Mouse (Mus musculus) telencephalon, adult 2 months (tissue): ENCODE measurements around the gene Gk5.
"Not testable (repeated sequence)": the region's sequence is repeated elsewhere in the genome, so short reads cannot be mapped to it uniquely, and the experiment has no call there.

ENCODE experiments used
- DNase-seq: peaks from one replicate; pipeline ENCODE4 v3.0.0-alpha.2; 2011; ENCODE audit warnings: low read depth, low spot score

Gene Gk5

DNA sequence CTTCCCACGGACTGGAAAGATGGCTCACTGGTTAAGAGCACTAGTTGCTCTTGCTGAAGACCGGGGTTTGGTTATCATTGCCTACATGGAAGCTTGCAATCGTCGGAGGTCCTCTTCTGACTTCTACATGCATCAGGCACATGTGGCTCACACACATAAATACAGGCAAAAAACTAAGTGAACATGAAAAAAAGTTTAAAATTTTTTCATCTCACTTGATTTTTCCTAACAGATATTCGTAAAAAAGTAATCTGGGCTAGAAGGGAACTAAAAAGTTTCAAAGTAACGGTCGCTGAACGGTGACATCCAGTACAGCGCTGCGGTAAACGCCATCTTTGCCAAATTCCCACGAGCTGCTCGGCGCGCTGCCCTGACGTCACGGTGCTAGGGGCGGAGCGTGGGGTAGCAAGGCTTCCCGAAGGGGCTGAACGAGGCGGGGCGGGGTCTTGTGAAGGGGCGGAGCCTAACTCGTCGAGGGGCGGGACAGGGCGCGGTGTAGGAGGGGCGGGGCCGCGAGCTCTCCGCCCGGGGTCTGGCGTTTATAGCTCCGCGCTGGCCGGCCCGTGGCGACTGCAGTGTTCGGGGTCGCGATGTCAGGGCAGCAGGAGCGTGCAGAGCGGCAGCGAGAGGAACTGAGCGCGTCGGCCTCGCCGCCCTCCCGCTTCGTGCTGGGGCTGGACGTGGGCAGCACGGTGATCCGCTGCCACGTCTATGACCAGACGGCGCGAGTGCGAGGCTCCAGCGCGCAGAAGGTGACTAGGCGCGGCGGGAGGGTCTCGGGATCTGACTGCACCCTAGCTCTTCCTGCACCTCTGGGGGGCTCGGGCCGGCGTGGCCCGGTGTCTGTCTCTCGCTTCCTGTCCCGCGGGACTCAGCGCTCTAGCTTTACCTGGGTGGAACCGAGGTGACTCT, at the start of gene Gk5:
Gk5 (plus strand) TSS at position 502 of the 912 bp plus-strand sequence.
- DNase-seq, result peak; percentile 82

DNA sequence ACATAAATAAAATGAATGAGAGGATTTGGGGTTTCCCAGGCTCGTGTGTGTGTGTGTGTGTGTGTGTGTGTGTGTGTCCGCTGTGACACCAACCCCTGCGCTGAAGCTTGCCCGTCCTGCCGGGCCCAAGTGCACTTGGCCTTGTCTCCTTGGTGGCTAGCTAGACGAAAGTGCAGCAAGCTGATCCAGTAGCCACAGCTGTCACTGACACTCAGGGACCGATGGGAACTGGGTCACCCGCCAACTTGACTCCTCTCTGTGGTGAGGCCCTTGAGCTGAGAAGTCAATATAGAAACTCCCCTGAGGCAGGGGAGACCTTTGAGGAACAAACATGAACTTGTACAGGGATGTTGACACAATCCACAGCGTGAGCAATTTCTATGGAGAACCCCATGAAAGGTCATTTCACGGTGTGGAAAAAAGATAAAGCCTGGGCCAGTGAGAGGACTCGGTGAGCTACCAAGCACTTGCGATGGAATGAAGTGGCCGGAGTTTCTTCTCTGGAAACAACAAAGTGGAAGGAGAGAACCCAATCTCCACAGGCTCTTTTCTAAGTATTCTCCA, 40.3 kb upstream of the Gk5 start:
- no peak for DNase-seq

DNA sequence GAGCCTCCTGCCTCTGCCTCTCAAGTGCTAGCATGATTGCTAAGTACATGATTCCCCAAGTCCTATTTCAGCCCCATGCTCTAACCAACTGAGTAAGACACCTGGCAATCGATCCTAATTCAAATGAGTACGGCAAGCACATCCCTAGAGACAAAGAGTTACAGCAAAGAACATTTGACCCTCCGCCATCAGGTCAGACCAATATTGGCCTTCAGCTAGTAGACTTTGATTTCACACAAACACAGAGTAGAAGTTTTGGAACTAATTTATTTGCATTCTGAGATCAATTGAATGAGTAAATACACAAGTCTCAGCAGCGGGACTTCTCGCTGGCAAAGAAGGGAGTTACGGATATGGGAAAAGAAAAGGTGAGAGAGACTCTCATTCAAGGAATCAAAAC, 33.9 kb upstream of the Gk5 start:
- DNase-seq, result no peak

DNA sequence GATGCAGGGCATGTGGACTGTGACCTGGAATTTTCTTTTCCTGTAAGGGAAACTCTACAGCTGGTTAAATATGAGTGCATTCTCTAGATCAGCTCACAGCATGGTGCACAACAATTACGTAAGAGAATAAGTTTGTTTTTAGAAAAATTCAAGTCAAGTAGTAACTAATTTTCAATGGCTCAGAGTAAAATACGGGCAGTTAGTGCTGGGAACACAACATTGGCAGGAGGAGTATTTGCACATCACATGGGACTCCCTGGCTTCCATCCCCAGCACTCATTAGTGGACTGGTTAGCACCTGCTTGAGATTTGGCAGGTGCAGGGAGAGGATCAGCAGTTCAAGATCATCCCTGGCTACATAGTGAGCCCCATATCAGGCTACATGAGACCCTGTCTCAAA, 31.5 kb upstream of the Gk5 start:
- DNase-seq, result no peak

DNA sequence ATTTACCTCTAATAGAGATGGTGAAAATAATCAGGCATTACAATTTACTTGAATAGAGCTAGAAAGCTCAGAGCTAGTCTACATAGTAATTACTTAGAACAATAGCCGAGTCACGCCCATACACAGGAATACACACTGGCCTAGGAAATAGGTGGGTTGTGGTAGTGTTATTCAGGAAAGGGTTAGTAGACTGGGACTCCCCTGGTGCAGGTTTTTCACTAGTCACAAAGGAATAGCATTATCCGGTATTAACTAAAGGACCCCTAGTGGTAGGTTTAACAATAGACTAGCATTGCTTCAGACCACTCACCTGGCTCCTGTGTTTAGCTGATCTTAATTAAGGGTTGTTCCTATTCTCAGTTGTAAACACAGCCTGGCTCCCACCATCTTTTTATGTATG, 30.7 kb upstream of the Gk5 start:
- DNase-seq, result not testable (repeated sequence)

DNA sequence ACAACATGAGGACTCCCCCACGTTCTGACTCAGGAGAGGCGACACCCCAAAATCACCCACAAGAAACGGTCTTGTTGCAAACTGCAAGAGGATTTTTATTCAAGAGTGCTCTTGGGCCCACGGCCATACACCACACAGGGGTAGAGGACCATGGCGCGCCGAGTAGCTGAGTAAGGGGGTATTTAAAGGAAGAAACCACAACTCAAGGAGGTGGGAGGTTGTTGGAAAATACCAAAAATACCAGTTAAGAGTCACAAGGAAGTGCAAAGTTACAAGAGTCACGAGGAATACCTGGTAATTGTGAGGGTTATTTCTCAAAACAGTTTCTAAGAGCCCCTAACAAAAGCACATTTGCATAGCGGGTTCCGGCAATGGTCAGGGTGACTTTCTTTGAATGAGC, 26.5 kb upstream of the Gk5 start:
- not testable (repeated sequence) for DNase-seq

DNA sequence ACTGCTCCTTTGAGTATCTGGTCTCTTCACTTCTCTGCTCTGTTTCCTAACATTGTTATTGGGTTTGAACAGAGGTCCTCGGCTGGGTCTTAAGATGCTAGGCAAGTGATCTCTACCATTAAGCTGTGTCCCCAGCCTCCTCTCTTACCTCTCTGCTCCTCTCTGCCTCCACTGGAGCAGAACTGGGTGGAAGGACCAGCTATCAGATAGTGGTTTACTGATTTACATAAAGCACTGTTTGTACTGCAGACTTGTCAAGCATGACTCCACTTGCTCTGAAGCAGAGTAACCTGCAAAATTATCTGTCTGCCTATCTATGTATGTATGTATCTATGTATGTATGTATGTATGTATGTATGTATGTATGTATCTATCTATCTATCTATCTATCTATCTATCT, 25.9 kb upstream of the Gk5 start:
- no peak for DNase-seq

DNA sequence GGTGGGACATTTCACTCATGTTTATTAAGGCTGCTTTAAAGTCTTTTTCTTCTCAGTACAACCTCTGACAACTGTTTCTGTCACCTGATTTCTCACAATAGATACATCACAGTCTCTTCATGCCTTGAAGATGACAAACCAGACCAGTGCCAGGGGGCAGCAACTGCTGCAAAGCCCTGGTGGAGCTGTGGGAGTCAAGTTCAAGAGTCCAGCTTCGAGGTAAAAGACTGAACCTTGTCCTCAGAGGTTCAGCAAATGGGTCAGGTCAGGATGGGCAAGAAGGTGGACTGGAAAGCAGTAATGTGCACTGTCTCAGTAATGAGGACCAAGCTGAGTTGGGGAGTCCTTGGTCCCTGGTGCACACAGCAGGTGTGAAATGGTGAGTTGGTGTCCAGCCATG, 24.8 kb upstream of the Gk5 start:
- DNase-seq, result no peak

DNA sequence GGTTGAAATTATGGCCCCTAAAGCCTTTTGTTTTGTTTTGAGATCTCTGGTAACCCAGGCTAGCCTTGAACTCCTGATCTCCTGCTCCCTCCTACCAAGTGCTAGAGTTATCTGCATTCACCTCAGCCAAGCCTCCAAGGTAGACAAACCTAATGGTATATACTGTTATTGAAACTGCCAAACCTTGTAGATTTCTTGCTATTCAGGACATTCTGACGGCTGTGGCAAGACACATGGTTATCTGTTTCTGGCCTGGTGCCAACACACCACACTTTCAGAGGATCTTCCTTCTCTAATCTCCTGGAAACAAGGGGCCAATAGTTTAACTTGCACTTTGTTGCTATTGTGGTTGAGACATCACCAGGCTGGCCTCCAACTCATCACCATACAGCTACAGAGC, 24.0 kb upstream of the Gk5 start:
- no peak for DNase-seq

DNA sequence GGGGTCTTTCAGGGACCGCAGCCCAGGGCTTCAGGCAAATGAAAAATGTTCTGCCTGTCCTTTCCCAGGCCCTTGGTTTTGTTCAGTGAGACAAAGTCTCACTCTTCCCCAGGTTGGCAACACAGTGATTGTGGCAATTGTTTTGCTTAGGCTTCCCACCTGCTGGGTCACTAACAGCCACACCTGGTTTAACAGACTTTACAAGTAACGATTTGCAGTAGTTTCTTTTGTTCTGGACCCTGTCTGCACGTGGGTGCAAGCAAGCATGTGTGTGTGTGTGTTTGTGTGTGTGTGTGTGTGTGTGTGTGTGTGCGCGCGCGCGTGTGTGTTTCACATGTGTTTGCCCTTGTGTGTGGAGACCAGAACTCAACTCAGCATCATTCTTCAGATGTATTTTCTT, 16.3 kb upstream of the Gk5 start:
- no peak for DNase-seq

DNA sequence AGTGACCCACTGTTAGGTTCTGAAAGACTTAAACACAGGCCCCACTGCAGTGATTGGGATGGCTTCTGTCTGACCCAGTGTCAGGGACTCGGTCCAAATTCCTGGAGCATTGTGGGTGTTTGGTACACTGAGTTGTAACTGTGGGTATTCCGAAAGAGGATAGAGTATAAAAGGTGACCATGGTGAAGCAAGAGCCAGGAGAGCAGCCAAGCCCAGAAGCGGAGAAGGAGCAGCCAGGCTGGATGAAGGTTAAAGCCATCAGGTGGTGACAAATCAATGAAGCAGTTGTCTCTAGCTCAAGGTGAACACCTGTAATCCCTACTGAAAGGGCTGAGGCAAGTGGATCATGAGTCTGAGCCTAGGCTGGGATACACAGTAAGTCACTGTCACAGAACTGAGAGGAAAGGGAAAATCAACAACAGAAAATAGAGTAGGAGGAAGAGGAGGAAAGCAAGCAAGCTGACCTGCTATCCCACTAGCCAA, 6.2 kb upstream of the Gk5 start:
- no peak for DNase-seq

DNA sequence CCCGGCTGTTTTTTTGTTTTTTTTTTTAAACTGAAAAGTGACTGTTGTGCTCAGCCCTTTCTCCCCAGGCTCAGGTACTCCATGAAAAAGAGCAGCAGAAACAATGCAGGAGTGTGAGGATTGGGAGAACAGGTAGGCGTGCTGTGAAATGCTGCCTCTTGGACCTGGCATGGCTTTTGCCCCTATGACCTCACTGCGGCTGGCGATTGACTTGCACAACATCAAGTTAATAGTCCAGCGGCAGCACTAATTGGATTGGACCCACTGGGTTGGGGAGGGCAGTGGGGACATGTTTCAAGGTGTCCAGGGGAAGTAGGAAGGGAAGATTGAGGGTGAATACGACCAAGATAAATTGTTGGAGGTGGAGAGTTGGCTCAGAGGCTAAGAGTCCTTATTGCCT, 2.4 kb upstream of the Gk5 start:
- DNase-seq, result no peak

DNA sequence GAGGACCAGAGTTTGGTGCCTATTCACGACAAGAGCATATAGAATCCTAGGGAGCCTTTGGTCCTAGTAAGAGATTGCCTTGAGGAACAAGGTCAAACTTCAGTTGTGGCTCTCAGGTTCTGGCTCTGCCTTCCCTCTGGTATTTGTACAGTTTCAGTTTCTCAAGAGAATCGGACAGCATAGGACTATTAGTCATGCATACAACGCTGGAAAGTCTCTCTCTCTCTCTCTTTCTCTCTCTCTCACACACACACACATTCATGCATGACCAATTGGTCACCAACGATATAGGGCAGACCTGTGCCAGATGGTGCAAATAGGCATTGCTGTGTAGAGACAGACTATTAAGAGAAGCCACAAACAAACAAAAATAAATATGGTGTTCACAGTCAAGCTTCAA, 946 bp upstream of the Gk5 start:
- DNase-seq, result no peak

DNA sequence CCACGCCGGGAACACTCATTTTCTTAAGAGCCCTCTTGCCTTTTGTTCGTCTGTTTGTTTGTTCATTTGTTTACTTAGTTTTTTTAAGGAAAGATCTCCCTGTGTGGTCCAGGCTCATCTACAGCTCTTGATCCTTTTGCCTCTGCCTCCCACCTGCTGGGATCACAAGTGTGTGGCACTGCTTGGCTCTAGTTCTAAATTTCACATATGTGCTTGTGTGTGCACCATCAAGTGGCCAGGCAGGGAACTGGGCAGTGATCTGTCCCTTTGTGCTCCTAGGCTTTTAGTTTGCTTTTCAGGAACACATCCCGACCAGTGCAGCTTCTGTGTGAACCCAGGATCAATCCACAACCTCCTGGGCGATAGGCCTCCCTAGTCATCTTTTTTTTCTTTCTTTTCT, 8.8 kb downstream of the Gk5 start:
- DNase-seq, result no peak

DNA sequence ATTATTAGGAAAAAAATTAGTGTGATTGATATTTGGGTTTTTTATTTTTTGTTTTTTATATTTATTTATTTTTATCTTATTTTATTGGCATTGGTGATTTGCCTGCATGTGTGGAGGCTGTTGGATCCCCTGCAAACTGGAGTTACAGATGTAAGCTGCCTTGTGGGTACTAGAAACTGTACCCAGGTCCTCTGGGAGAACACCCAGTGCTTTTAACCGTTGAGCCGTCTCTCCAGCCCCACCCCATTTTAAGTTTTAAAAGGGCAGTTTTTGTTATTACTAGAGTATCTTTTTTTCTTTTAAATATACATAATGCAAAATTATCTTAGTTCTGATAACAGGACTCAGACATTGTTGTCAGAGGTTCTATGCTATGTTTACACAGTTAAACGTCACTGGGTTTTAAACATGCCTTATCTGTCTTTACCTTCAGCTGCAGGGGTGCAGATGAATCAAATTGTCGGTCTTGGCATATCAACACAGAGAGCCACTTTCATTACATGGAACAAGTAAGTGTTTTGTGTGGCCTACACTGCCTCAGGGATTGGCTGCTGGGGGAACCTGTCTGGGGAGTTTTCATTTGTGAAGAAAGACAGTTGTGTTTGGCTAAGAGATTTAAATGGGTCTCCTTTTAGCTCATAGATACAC, 13.9 kb downstream of the Gk5 start:
- no peak for DNase-seq

DNA sequence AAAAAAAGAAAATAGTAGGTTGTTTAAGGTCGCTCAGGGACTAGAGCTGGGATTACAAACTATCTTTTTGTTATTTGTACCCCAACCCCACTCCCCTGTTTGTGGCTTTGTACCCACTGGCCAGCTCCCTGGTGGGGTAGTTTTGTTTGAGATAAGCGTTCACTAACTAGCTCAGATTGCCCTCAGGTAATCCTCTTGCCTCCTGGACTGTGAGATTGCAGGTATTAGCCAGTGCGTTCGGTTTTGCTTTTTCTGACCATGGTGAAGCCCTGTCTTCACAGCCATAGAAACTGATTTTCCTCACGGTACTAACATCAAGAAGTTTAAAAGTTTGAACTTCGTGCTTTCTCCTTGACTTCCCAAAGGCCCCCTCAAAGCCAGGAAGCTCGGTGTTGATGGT, 15.3 kb downstream of the Gk5 start:
- no peak for DNase-seq

DNA sequence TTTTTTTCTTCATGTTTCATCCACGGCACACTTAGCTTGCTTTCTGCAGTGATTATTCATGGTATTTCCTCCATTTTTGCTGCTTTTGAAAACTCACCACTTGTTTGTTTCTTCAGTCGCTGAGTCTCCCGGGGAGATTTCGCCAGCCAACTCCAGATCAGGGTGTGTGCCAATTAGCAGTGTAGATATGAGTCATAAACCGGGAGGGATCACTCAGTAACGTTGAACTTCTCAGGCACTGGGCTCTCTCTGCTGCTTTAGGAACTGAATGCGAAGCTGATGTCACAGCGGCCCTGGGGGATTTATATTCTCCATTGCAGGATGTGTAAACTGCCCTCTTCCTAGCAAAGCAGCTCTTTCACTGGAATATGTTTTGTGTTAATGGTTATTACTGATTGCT, 15.8 kb downstream of the Gk5 start:
- no peak for DNase-seq

DNA sequence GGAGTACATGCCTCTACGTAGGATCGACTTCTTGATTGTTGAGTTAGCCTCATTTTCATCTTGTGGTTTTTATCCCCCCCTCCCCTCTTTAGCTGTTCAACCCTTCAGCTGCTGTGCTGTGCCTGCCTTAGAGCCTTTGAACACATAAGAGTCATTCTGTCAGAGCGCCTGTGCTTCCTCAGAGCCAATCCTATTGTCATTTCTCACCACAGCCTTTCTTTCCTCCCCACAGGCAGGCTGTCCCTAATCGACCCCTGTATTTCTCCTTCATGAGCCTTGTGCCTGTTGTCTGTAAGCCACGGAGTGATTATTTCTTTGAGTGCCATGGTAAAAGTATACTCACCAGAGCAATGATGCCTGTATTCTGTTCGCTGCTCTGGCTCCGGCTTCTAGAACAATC, 16.3 kb downstream of the Gk5 start:
- DNase-seq, result no peak

DNA sequence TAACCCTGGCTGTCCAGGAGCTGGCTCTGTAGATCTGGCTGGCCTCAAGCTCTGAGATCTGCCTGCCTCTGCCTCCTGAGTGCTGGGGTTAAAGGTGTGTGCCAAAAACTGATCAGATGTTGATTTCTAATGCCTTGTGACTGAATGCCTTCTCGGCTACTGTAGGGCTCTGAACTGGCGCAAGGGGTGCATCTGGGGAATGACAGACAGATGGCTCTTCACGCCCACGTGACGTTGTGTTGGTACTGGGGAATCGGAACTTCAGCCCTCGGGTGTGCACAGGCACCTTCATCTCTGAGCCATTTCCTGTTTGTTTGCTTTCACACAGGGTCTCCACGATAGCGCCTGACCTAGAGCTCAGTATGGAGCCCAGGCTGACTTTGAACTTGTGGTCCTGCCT, 19.8 kb downstream of the Gk5 start:
- DNase-seq, result no peak

DNA sequence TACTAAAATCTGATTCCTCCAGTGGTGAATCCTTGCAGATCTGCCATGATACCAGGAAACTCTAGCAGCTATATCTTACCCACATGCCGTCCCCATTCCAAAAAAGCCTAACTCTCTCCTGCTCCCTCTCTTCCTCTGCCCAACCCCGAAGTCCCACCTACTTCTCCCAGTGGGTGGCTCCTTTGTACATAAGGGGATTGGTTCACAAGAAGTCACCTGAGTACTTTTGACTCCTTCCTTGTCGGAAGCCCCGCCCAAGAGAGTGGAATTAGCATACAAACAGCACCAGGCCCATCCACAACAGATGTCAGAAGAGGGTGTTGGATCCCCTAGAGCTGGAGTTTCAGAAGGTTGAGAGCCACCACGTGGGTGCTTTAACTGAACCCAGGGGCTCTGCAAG, 20.7 kb downstream of the Gk5 start:
- no peak for DNase-seq

DNA sequence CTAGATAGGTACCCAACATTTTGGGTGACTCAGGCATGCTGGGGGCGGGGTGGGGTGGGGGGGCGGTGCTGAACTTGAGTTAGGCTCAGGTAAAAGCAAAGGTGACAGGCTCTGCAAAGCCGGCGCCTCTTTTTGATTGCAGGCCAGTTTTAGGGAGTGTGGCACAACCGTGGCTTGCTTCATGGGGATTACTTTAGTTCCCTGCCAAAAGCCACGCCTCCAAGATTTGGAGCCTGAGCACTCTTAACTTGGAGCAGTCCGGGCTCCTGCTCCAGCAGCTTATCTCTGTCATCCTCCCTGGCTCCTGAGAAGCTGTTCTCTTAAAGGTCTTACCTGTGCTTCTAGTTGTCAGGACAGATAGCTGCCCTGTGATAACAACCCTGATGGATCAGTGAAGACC, 21.8 kb downstream of the Gk5 start:
- no peak for DNase-seq

DNA sequence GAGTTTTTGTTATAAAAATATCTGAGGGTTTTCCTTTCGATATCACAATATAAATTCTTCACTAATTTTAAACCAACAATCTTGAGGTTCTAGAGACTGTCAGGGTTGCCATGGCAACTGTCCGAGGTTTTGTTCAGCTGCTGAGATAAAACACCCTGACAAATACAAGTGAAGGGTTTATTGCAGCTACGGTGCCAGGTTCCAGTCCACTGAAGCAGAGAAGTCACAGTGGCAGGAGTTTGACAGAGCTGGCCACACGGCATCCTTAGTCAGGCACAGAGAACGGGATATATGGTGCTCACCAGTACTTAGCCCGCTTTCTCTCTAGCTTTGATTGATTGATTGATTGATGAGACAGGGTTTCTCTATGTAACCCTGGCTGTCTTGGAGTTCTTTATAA, 23.3 kb downstream of the Gk5 start:
- DNase-seq, result no peak

DNA sequence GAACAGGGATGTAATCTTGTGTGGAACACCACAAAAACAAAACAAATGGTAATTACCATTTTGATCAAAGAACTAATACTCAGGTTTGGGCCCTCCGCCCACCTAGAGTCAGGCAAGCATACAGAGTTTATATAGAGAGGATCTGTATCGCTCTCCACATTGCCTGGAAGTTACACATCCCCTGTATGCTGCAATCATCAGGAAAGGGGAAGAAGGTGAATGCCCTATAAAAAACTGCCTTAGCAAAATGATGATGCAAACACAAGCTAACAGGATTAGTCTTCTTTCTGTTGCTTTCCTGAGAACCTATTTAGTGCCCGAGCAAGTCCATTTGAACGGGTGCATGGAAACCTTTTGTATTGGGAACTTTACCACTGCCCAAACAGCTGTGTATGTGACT, 24.5 kb downstream of the Gk5 start:
- DNase-seq, result no peak
